Mouse (Mus musculus): ENCODE results near the gene Pdlim7.

The Pdlim7 gene

DNA sequence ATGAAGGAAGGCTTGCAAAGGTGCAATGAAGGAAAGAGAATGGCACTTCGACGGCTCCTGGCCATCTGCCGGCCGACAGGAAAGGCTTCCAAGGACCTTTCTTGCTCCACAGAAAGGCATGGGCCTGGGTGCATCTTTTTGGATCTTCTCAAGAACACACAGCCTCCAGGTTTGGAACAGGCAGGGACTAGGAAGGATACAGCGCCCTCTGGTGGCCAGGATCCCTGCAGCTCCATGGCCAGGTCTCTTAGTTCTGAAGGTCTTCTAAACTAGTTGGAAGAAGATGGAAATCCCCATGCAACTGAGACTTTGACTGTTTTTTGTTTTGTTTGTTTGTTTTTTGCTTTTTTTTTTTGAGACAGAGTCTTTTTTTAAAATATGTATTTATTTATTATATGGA, 3.5 kb upstream of the Pdlim7 start:
- peak; percentile 98 for DNase-seq

DNA sequence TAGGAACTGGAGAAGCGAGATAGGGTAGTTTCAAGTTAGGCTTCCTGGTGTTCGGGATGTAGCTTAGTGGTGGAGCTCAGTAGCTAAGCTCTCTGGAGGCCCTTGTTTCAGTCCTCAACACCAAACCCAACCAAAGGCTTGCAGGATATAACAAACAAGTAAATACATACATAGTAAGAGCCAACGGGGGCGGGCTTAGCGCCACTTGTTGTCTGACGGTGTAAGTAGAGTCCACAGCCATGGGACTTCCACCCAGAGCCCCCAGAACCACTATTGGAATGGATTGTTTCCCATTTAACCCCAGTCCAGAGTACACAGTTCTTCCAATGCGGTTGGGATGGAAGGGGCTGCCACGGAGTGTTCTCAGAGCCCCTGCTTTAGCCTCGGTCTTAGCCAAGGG, 352 bp upstream of the Pdlim7 start:
- DNase-seq = no peak

DNA sequence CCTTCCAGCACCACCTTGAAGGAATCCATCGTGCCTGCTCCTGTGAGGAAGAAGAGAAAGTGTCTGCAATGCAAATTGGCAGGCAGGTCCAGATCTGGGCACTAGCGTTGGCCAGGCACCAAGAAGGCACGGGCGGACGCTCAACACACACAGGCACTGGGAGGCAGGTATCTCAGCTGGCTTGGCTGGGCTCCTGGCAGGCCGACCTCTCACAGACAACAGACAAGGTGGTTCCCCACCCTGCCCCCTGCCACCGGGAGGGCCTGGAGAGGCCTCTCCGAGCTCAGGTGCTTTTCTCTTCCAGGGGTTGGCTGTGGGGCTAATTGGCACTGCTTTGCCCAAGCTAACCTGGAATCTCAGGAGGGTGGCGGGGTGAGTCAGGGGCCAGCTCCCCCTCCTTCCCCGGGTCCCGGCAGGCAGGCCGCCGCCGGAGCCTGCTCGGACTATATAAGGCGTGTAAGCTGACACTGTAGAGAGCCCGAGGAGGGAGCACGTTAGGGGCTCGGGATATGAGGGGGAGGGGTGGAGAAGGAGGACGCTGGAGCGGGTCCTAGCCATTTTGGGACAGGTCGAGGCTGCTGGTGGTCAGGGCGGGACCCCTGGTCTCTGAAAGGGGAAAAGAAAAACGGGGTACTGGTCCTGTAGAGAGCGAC, 971 bp downstream of the Pdlim7 start:
- peak; percentile 43 for DNase-seq

DNA sequence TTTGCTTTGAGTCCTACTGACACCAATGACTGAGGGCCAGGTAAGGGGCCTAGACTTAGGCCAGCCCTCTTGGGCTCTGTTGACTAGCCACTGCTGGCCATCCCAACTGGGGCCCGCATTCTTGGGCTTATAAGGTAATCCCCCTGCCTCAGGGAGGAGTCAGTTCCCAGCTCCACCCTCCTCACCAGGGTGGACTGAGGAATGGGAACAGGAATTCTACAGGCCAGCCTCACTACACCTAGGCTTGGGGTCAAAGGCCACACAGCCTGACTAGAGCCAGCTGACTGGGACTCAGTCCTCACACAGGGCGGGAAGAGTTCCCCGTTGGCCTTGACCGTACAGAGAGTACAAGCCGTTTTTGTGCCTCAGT, 2.0 kb downstream of the Pdlim7 start:
- no peak for DNase-seq

DNA sequence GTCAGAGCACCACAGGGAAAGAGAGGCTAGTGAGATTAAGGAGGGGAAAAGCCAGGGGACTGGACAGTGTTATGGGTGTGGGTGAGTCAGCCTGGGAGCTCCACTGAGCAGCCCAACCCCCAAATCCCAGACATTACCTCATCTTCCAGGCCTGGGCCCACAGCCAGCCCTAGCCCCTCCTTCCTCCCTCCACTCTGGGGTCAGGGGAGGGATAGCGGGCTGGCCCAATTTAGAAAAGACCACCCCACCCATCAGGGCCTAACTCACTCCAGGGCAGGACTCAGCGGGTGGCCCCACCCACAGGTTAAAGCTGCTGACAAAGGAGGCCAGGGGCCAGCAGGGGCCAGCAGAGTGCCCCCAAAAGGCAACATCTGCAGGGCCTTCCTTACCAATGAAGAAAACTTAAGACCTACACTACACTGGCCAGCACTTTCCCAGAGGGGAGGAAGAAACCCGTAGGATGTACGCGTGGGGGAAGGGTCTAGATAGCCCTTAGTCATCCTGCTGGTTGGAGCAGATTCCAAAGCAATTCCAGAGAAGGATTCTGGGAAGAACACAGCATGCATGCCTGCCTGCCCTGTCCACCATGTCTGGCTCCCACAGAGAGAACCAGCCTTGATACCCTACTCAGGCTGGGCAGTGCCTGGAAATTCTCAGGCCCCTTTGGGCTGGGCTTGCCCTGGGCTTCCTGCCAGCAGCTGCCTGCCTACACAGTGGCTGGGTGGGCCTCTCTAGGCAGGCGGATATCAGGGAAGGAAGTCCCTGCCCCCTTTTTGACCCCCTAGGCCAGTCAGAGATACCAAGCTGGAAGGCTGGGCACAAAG, 2.6 kb downstream of the Pdlim7 start:
- DNase-seq = peak; percentile 41

DNA sequence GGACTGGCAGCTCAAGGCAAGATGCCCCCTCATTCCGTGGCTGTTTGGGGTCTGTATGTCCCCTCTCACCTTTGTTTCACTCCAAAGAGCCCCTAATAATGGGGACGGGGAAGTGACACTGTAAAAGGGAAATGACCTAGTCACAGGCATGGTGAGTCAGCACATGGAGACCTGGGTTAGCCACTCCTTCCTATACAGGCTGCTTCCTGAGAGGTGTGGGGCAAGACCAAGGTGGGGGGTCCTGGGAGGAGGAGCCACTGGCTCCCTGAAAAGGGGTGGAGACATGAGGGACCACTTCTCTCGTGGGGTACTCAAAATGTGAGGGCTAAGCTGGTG, 3.2 kb downstream of the Pdlim7 start:
- DNase-seq = no peak

DNA sequence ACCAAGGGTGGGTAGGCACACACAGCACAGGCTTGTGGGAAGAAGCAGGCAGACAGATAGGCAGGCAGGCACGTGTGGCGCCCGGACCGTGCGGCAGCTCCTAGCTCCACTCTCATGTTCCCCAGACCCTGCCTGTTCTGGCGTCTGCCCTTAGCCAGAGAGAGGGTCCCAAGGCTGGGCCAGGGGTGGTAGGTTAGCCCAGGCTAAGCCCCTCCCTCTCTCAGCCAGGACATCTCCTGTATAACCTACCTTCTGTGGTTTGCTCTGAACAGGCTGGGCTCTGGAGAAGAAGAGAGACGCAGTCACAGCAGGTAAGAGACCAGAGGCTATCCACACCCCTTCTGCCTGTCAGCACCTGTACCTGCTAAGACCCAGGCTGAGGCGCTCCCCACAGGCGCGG, 4.9 kb downstream of the Pdlim7 start:
- no peak for DNase-seq

DNA sequence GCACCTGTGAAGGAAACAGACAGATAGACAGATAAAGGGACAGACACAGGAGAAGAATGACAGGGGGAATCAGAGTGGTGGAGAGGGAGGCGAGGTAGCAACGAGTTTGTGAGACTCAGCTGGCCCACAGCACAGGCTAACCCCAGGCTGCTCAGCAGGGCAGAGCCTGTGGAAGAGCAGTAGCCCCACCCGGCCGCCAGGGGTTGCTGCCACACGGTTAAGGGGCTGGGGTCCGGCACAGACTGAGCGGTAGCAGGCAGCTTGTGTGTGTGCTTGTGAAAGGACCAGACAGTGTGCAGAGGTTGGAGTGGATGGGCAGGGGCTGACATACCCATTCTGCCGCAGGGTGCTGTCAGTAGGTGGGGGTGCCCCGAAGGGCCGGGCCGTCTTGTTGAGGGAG, 5.6 kb downstream of the Pdlim7 start:
- no peak for DNase-seq

DNA sequence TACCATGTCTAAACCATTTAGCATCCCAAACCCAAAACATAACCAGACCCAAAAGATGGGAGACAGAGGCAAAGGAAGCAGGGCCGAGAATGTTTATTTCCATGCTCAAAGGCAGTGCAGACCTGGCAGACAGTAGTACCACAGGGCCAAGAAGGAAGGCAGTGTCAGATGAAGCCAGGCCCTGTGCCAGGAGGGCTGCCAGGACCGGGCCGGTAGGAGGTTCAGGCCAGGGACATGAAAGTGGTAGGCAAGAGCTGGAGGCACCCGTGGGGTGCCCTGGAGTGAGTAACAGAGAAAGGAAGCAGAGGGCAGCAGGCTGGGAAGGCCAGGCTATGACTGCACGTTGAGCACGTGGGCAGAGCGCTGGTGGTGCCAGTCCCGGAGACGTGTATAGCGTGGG, 6.8 kb downstream of the Pdlim7 start:
- no peak for DNase-seq

DNA sequence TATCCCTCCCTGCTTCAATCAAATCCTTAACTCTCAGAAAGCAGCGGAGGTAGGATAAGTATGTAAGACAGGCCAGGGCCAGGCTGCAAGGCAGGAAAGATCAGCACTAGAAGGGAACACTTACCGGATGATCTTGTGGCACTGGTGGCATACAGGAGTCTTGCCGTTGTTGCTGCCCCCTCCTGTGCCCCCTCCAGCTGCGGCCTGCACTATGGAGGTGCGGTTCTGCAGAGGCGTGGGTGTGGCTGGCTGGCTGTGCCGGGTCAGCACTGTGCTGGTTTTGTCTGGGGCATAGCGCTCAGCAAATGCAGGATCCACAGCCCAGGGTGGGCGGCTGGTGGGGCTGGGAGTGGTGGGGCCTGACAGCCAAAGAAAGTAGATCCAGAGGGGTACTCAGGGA, 7.7 kb downstream of the Pdlim7 start:
- no peak for DNase-seq

DNA sequence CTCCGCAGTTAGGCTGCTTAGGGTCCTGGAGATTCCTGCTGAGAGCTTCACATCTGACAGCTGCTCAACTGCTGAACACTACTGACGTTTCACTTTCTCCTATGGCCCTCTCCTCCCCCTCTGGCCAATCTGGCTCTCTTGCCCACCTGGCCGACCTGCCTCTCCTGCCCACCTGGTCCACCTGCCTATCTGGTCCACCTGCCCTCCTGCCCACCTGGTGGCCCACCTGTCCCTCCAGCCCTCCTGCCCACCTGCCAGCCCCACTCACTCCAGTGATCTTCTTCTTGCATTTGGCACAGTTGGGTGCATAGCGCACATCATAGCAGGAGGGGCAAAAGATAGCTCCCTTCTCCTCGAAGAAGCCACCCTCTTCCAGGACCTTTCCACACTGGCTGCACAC, 9.1 kb downstream of the Pdlim7 start:
- no peak for DNase-seq

DNA sequence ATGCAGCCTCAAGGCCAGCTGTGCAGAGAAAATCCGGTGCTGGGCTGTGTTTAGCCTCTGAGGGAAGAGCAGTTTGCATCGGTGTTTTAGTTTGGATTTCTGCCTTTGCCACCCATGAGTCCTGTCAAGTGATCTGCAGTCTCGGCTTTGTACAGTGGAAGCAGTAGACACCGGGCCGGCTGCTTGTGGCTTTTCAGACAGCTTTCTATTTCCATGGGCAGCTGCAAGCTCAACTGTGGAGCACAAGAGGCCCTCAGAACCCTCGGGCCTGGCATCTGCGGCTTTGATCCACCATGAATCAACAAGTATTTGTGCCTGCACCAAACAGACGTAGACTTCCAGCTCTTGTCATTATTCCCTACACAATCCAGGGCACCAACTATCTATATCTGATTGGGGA, 11.1 kb downstream of the Pdlim7 start:
- no peak for DNase-seq

DNA sequence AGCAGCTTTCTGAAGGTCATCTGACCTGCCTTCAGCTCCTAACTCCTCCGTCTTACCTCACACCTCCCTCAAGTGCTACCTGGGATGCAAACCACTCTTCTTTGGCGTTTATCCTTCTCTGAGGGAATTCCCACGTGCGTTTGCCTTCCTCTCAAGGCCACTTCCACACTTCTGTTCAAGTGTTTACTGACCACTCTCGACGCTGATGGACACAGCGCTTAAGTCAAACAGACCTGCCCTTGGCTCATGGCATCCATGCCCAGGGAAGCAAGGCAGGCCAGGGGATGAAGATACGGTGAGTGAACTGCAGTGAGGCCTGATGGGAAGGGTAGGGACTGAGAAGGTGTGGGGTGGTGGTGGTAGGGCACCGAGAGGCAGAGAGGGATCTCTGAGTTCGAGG, 12.9 kb downstream of the Pdlim7 start:
- no peak for DNase-seq

DNA sequence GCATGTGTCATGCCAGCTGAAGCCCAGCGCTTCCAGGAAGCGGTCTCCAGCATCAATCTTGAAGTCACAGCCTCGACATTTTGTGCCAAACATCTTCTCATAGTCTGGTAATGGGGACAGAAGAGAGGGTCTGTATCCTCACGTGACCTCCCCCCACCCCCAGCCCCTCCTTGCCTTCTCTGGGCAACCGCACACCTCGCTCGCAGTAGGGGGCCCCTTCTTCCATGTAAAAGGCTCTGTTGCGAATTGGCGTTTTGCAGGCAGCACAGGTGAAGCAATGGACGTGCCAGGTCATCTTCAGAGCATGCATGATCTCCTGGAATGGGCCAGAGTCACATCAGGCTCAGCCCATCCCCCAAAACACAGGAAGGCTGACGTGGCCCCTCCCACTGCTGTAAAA, 14.6 kb downstream of the Pdlim7 start:
- no peak for DNase-seq

DNA sequence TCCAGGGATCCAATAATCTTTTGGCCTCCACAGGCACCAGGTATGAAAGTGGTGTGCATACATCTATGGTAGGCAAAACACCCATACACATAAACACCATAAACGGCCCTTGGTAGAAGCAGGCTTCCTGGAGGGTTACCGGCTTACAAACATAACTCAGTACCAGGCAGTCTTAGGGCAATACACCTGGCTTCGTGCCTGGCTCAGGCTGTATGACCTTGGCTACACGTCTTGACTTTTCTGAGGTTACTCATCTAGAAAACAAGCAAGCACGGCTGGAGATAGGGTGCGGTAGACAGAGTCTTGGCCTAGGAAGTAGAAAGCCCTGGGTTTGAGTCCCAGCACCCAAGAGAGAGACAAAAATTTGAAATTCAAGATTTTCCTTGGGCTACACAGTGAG, 16.8 kb downstream of the Pdlim7 start:
- DNase-seq = no peak

DNA sequence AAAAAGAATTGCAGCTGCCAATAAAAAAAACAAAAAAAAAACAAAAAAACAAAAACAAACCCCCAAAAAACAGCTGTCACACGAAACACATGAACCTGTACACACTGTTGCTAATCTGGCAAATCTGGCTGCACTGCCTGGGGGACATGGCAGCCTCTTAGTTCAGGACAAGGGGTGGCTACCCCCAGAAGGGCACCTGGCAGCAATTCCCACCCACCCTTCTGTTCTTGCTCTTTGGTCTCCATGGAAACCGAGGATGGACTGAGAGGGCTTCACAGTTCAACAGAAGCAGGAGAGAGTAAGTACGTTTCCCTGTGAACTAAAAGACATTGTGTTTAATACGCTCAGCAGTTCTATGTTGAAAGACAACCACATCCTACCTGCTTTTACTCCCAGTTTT, 17.8 kb downstream of the Pdlim7 start:
- no peak for DNase-seq

DNA sequence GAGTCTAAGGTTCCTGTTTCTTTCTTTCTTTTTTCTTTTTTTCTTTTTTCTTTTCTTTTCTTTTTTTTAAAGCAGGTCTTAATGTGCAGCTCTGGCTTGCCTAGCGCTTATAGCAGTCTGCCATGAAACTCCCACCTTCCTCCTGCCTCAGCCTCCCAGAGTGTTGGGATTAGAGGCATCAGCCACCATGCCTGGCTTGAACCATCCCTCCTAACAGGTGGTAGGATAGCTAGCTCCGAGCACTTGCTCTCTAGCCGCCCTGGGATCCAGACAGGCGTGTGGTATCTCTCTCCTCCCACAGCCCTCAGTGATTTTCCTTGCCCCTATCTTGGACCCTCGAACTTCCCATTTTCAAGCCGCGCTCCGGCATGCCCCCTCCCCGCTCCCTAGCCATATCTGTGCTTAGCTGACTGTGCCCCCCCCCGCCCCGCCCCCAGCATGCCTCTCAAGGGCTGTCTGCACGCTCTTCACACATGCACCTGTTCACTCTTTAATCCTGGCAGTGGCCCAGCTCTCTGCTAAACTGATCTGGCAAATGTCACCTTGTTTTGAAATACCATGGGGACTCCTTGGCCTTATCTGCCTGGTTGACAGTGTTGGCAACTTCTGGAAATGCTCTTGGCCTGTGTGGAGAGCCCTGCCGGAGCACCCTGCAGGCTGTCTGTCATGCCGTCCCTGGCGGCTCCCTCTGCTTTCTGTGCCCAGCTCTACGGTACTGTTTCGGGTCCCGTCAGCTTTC, 18.4 kb downstream of the Pdlim7 start:
- DNase-seq = no peak

DNA sequence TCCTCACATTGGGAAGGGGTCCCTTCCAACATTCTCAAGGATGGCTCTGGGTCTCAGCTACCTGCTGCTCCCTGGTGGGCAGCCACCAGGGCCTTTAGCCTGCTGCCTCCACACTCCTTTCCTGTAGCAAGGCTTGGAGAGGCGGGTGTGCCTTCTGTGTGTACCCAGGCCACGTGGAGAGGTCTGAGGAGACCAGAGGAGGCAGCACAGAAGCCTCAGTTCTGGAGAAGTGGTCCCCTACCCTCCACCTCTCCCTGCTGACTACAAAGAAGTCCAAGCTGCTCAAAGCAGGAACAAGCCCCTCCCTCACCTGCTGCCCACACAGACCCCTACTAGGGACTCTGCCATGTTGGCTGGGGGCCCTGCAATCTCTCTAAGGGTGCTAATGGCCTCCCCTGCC, 19.2 kb downstream of the Pdlim7 start:
- DNase-seq = no peak

DNA sequence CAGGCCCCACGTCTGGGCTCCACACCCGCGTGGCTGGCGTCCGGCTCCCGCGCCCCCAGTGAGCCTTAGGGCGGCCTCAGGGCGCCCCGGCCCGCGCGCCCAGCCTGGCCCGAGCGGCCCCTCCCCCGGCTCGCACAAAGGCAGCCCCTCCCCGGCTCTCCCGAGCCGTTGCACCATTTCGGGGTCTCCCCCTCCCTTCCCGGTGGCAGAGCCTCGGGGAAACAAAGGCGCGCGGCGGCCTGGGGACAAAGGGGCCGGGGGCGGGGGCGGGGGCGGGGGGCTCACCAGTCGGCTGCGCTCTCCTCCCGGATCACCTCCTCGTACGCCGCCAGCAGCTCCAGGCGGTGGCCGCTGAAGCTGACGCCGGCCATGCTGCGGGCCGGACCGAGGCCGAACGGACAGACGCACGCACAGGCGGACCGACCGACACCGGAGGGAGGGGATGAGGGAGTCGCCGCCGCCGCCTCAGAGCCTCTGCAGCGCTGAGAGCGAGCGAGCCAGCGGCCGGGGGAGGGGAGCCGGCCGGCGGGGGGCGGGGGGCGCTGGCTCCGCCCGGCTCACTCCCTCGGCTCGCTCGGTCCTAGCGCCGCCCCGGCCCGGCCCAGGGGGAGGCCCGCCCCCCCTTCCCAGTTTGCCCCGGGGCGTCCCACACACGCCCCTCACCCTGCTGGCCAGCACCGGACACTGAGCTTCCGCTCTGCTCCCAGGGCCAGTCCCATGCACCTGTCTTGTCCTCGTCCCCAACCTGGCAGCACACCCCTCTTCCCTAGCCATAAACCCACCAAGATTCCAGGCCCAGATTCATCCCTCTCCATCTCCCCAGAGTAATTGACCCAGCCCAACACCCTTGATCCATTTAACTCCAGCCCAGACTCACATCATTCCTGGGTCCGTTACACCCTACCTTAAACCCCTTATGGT, 25.6 kb downstream of the Pdlim7 start, which contains the start of gene Dbn1:
TSS of gene Dbn1 (minus strand) at position 534 of the 921 bp plus-strand sequence.
- peak; percentile 79 for DNase-seq

DNA sequence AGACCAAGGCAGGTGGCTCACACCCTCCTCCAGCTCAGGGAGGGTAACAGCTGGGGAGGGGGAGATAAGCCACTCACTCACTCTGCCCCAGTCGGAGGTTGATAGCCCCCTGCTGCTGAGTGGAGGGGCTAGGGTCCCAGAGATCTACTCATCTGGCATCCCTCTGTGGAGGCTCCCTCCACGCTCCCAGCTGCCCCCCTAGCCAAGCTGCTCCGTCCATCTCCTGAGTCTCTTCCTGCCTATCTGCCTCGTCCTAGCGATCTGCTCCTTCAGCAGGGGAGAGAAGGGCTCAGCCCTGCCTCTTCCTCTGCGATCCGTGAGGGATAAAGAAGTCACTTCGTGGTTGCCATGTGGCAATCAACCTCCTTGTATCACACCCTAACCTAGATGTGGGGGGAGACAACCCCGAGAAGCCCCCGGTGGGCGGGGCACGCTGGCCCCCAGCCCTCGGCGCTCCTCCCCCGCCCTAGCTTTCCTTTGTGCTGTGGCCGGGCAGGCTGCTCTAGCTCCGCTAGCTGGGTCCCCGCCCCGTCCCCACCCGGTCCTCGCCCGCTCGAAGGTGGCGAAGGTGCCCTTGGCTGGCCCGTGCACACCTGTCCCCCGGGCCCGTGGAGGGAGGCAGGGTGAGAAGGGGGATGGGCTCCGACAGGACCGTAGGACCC, 26.4 kb downstream of the Pdlim7 start:
- DNase-seq = peak; percentile 62

DNA sequence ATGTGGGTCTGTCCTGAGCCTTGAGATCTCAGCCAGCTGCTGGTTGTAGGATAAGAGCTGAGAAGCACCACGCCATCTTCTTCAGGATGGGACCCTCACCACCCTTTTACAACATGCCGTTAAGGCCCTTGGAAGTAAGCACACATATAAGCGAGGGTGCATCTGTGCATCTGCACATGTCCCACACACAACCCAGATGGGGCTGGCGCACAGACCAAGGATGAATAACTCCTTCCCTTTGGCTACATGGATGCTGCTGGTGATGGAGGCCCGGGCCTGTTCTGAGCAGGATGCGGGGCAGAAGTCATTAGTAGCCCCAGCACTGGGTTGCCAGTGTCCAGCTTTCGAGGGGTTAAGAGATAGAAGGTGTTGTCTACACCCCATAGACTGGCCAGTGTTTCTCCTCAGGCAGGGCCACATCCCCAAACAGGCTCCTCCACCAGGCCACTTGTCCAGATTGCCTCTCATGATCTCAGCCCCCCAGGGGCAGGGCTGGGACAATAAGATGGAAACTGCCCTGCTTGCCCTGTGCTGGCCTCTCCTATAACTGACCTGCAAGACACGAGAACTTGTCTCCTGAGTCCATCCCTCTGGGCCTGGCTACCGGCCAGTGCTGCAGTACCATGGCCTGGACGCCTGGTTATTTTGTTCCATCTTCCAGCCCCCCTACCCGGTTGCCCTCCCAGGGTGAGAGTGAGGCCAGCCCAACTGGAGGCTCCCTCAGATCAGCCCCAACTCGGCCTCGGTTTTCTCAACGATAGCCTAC, 27.3 kb downstream of the Pdlim7 start:
- no peak for DNase-seq

Measured in right cerebral cortex, postnatal 4 days (tissue).